Mouse (Mus musculus): Measurements from ENCODE around the gene Mt2. TPM values are rescaled to one million over a fixed set of nuclear protein-coding genes. Genes with fewer than 3 reads are reported as not detected.
"Not testable (repeated sequence)": the region's sequence is repeated elsewhere in the genome, so short reads cannot be mapped to it uniquely, and the experiment has no call there.

Gene Mt2
- polyA plus RNA-seq, 1 experiment from 2014 or later, result 681 TPM

DNA sequence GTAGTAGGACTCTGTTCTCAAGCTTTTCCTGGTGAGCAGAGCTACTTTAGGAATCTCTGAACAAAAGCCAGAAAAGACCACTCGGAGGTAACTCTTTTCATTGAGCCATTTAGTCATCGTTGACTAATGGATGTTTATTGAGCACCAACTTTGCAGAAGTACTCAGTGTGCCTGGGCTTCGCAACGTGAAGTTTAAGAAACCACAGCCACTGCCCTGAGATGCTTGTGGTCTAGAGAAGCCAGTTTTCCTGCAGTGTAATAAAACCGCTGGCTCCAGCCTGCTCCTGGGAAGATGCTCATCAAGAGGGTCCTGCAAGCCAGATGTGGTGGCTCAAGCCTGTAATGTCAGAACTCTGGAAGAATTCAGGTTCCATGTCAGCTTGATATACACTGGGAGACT lies 40.4 kb upstream of the Mt2 start:
- Histone ChIP-seq H3K9me3 (ENCODE audit: control insufficient read depth, low read length) (no peaks in the 10 kb centered on the region), H3K36me3 (ENCODE audit: control insufficient read depth, insufficient read depth, low read length) (no peaks in the 10 kb centered on the region), H3K9ac (ENCODE audit: low read length) (no peak overlapping the region), H3K4me1 (replicated peaks; ENCODE audit: control insufficient read depth, insufficient read depth) (no peaks in the 10 kb centered on the region), H3K4me3 (ENCODE audit: low read depth, low read length) (no peak overlapping the region), H3K27me3 (ENCODE audit: control insufficient read depth, insufficient read depth, low read length) (no peaks in the 10 kb centered on the region), H3K4me2 (replicated peaks; ENCODE audit: low read depth) (no peak overlapping the region), H3K27ac (replicated peaks) (no peak overlapping the region)
- TF ChIP-seq EP300 (optimal IDR thresholded peaks at IDR 0.05) (no peak), CTCF (IDR thresholded peaks at IDR 0.05; ENCODE audit: low read depth) (no peak)
- WGBS, result 61% methylated on average over 5 of the region's 5 CpGs
- DNase-seq (ENCODE audit: low spot score) (no peak), ATAC-seq (ENCODE audit: low FRiP score, low TSS enrichment) (no peak)

DNA sequence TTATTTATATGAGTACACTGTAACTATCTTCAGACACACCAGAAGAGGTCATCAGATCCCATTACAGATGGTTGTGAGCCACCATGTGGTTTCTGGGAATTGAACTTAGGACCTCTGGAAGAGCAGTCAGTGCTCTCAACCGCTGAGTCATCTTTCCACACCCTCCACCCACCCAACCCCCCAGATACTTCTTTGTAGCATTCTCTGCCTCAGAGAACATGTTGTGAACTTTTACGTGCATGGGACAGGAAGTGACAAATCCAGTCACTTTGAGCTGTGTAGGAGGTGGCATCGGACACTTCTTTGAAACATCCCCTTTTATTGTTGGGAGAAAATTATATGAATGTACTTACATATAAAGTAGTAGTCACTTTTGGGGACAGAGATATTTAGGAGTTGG lies 37.9 kb upstream of the Mt2 start:
- not testable (repeated sequence) for H3K27me3 ChIP-seq (ENCODE audit: control insufficient read depth, insufficient read depth, low read length); H3K9me3 ChIP-seq (ENCODE audit: control insufficient read depth, low read length); H3K4me3 ChIP-seq (ENCODE audit: low read depth, low read length); H3K27ac ChIP-seq (replicated peaks); H3K36me3 ChIP-seq (ENCODE audit: control insufficient read depth, insufficient read depth, low read length); DNase-seq (ENCODE audit: low spot score); H3K4me1 ChIP-seq (replicated peaks; ENCODE audit: control insufficient read depth, insufficient read depth); H3K9ac ChIP-seq (ENCODE audit: low read length); ATAC-seq (ENCODE audit: low FRiP score, low TSS enrichment); H3K4me2 ChIP-seq (replicated peaks; ENCODE audit: low read depth)
- WGBS, result 34% methylated on average over 3 of the region's 3 CpGs

DNA sequence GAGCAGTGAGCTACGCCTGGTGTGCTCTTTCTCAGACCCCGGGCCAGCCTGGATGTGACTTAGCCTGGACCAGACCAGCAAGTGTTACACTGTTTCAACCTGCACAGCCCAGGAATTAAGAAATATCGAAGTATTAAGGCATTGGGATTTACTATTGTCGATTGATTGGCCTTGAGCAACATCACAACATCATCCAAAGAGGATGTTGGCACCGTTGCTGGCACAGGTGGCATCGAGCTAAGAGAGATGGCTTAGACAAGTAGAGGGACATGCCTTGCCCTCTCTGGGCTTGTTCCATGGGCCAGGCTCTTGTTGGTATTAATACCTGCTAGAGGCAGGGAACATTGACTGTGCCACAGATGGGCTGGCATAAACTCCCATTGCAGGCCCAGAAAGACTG lies 36.9 kb upstream of the Mt2 start:
- no peak overlapping the region for H3K4me3 ChIP-seq (ENCODE audit: low read depth, low read length)
- no peak overlapping the region for H3K27ac ChIP-seq (replicated peaks)
- TF ChIP-seq CTCF (IDR thresholded peaks at IDR 0.05; ENCODE audit: low read depth), result no peak
- no peak for TF ChIP-seq EP300 (optimal IDR thresholded peaks at IDR 0.05)
- 81% methylated on average over 6 of the region's 6 CpGs for WGBS
- no peak overlapping the region for H3K9ac ChIP-seq (ENCODE audit: low read length)
- no peaks in the 10 kb centered on the region for H3K36me3 ChIP-seq (ENCODE audit: control insufficient read depth, insufficient read depth, low read length)
- no peak overlapping the region for H3K4me2 ChIP-seq (replicated peaks; ENCODE audit: low read depth)
- no peaks in the 10 kb centered on the region for H3K4me1 ChIP-seq (replicated peaks; ENCODE audit: control insufficient read depth, insufficient read depth)
- no peaks in the 10 kb centered on the region for H3K27me3 ChIP-seq (ENCODE audit: control insufficient read depth, insufficient read depth, low read length)
- DNase-seq (ENCODE audit: low spot score), result no peak
- H3K9me3 ChIP-seq (ENCODE audit: control insufficient read depth, low read length), result no peaks in the 10 kb centered on the region
- ATAC-seq (ENCODE audit: low FRiP score, low TSS enrichment), result no peak

DNA sequence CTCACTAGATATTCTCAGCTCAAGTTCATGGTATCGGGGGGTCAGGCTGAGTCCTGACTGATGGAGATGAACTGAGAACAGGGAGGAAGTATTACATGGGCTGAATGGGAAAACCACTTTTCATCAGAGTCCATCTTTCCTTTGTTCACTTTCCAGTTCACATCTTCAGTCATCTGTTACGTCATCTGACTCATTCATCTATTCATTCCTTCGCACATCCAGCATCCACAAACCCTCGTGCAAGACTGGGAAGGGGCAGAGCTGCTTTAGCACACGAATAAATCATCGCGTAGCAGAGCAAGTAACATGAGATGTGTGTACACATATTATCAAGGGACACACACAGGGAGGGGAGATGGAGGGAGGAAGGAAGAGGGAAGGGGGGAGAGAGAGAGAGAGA lies 36.3 kb upstream of the Mt2 start:
- no peak for DNase-seq (ENCODE audit: low spot score)
- no peaks in the 10 kb centered on the region for H3K9me3 ChIP-seq (ENCODE audit: control insufficient read depth, low read length)
- H3K4me1 ChIP-seq (replicated peaks; ENCODE audit: control insufficient read depth, insufficient read depth), result no peaks in the 10 kb centered on the region
- WGBS, result 53% methylated on average over 7 of the region's 7 CpGs
- ATAC-seq (ENCODE audit: low FRiP score, low TSS enrichment), result no peak
- H3K4me2 ChIP-seq (replicated peaks; ENCODE audit: low read depth), result no peak overlapping the region
- TF ChIP-seq CTCF (IDR thresholded peaks at IDR 0.05; ENCODE audit: low read depth) (no peak), EP300 (optimal IDR thresholded peaks at IDR 0.05) (no peak)
- no peaks in the 10 kb centered on the region for H3K27me3 ChIP-seq (ENCODE audit: control insufficient read depth, insufficient read depth, low read length)
- H3K9ac ChIP-seq (ENCODE audit: low read length), result no peak overlapping the region
- no peak overlapping the region for H3K4me3 ChIP-seq (ENCODE audit: low read depth, low read length)
- no peak overlapping the region for H3K27ac ChIP-seq (replicated peaks)
- H3K36me3 ChIP-seq (ENCODE audit: control insufficient read depth, insufficient read depth, low read length), result no peaks in the 10 kb centered on the region

DNA sequence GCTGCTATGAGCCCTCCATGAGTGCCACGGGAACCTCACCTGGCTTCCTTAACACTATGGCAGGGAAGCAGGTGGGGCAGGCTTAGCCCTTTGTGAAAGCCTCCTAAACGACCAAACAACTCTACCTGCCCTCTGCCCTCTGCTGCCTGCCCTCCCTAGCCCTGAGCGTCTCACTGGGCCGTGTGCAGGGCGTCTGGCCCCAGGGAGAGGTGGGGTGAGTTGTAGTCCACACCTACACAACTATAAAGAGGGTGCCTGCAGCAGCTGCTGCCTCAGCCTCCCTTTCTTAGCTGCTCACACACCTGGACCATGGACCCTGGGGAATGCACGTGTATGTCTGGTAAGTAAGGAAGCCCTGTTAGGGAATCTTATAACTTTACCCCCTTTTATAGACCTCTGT lies 35.5 kb upstream of the Mt2 start, which contains the start of gene Mt4:
Gene Mt4 (plus strand): TSS at position 265 of the 400 bp plus-strand sequence.
- H3K9ac ChIP-seq (ENCODE audit: low read length), result no peak within 1 kb of the TSS
- H3K4me2 ChIP-seq (replicated peaks; ENCODE audit: low read depth), result no peak within 1 kb of the TSS
- H3K4me3 ChIP-seq (ENCODE audit: low read depth, low read length), result no peak within 1 kb of the TSS
- H3K27ac ChIP-seq (replicated peaks), result no peak within 1 kb of the TSS
- ATAC-seq (ENCODE audit: low FRiP score, low TSS enrichment) (peak; percentile 36; the same call in 1 of the 2 replicates), DNase-seq (ENCODE audit: low spot score) (no peak)
- TF ChIP-seq CTCF (IDR thresholded peaks at IDR 0.05; ENCODE audit: low read depth) (no peak), EP300 (optimal IDR thresholded peaks at IDR 0.05) (no peak)
- no peaks in the 10 kb centered on the region for H3K4me1 ChIP-seq (replicated peaks; ENCODE audit: control insufficient read depth, insufficient read depth)
- H3K9me3 ChIP-seq (ENCODE audit: control insufficient read depth, low read length), result no peaks in the 10 kb centered on the region
- H3K27me3 ChIP-seq (ENCODE audit: control insufficient read depth, insufficient read depth, low read length), result no peaks in the 10 kb centered on the region
- no peaks in the 10 kb centered on the region for H3K36me3 ChIP-seq (ENCODE audit: control insufficient read depth, insufficient read depth, low read length)
- WGBS, result 36% methylated on average over 6 of the region's 6 CpGs

DNA sequence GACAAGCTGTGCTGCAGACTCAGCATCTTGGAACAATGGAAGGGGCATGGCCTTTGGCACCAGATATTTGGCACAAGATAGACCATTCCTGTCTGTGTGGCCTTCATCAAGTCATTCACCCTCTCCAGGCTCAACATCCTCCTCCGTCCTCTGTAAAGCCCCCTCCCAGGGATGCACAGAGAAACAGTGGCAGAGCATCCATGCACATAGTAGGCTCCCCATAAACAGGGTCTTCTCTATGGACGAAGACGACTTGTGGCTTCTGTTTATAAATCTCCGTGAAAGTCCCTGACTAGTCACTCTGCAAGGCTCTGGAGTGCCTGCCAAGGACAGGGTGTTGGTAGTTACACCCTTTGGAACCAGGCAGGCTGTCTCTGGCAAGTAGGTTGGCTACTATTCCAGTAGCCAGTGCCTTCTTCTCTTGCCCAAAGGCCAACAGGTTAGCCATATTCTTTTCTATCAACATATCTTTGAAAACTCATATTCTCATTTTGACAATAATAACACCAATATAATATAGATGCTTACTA lies 32.1 kb upstream of the Mt2 start:
- no peak for DNase-seq (ENCODE audit: low spot score)
- ATAC-seq (ENCODE audit: low FRiP score, low TSS enrichment), result no peak
- no peak overlapping the region for H3K27ac ChIP-seq (replicated peaks)
- no peak overlapping the region for H3K9ac ChIP-seq (ENCODE audit: low read length)
- H3K27me3 ChIP-seq (ENCODE audit: control insufficient read depth, insufficient read depth, low read length), result no peaks in the 10 kb centered on the region
- no peak for TF ChIP-seq EP300 (optimal IDR thresholded peaks at IDR 0.05)
- no peak for TF ChIP-seq CTCF (IDR thresholded peaks at IDR 0.05; ENCODE audit: low read depth)
- no peaks in the 10 kb centered on the region for H3K9me3 ChIP-seq (ENCODE audit: control insufficient read depth, low read length)
- no peaks in the 10 kb centered on the region for H3K4me1 ChIP-seq (replicated peaks; ENCODE audit: control insufficient read depth, insufficient read depth)
- no peaks in the 10 kb centered on the region for H3K36me3 ChIP-seq (ENCODE audit: control insufficient read depth, insufficient read depth, low read length)
- no peak overlapping the region for H3K4me2 ChIP-seq (replicated peaks; ENCODE audit: low read depth)
- no peak overlapping the region for H3K4me3 ChIP-seq (ENCODE audit: low read depth, low read length)
- 73% methylated on average over 4 of the region's 4 CpGs for WGBS
